Mouse (Mus musculus): ENCODE data around the gene Mrc2. TPM values are rescaled to one million over a fixed set of nuclear protein-coding genes. Genes with fewer than 3 reads are reported as not detected.
A peak's percentile ranks its signal among the peaks of the same experiment; 100 is the strongest.

The Mrc2 gene
- polyA plus RNA-seq, 1 experiment from 2014 or later = 32.8 TPM

- no peak overlapping the region for H3K4me3 ChIP-seq
- 0 out of 2 replicates have a peak, but pooled peaks cover 2% of the 10 kb centered on the region for H3K27me3 ChIP-seq
- H3K4me2 ChIP-seq (replicated peaks) = no peak overlapping the region
- no peak overlapping the region for H3K27ac ChIP-seq
- 78% methylated on average over 9 of the region's 9 CpGs for WGBS
- no peak for ATAC-seq (ENCODE audit: low FRiP score, low read depth)
- no peaks in the 10 kb centered on the region for H3K4me1 ChIP-seq
- no peaks in the 10 kb centered on the region for H3K9me3 ChIP-seq
- no peak overlapping the region for H3K9ac ChIP-seq
- H3K36me3 ChIP-seq = no peaks in the 10 kb centered on the region
Measured at GRCm38 (mm10) chr11:105371818-105372217, 79.4 kb downstream of the Mrc2 start.

- Histone ChIP-seq H3K27me3 (peaks cover 7% of the 10 kb centered on the region), H3K4me2 (replicated peaks) (no peak overlapping the region), H3K4me1 (no peaks in the 10 kb centered on the region), H3K9me3 (no peaks in the 10 kb centered on the region), H3K36me3 (no peaks in the 10 kb centered on the region), H3K9ac (no peak overlapping the region), H3K4me3 (no peak overlapping the region), H3K27ac (no peak overlapping the region)
- ATAC-seq (ENCODE audit: low FRiP score, low read depth) = no peak
- WGBS = 78% methylated on average over 8 of the region's 8 CpGs
Measured at GRCm38 (mm10) chr11:105373881-105374280, 81.4 kb downstream of the Mrc2 start.

GRCm38 (mm10) chr11:105374526-105375175 is 82.2 kb downstream of the Mrc2 start:
- no peak for ATAC-seq (ENCODE audit: low FRiP score, low read depth)
- peaks cover 7% of the 10 kb centered on the region for H3K27me3 ChIP-seq
- WGBS = 61% methylated on average over 10 of the region's 10 CpGs
- no peak overlapping the region for H3K9ac ChIP-seq
- H3K4me2 ChIP-seq (replicated peaks) = no peak overlapping the region
- H3K4me3 ChIP-seq = no peak overlapping the region
- H3K36me3 ChIP-seq = no peaks in the 10 kb centered on the region
- no peaks in the 10 kb centered on the region for H3K4me1 ChIP-seq
- H3K27ac ChIP-seq = no peak overlapping the region; the same call in 1 of the 2 replicates
- H3K9me3 ChIP-seq = no peaks in the 10 kb centered on the region

GRCm38 (mm10) chr11:105375821-105376235 is 83.4 kb downstream of the Mrc2 start:
- H3K27me3 ChIP-seq = peaks cover 7% of the 10 kb centered on the region
- no peak overlapping the region for H3K9ac ChIP-seq
- ATAC-seq (ENCODE audit: low FRiP score, low read depth) = no peak
- 77% methylated on average over 1 of the region's 1 CpGs for WGBS
- H3K4me1 ChIP-seq = no peaks in the 10 kb centered on the region
- no peaks in the 10 kb centered on the region for H3K9me3 ChIP-seq
- H3K4me3 ChIP-seq = no peak overlapping the region
- no peaks in the 10 kb centered on the region for H3K36me3 ChIP-seq
- H3K4me2 ChIP-seq (replicated peaks) = no peak overlapping the region
- H3K27ac ChIP-seq = no peak overlapping the region

- Histone ChIP-seq H3K9ac (no peak overlapping the region), H3K36me3 (no peaks in the 10 kb centered on the region), H3K4me3 (no peak overlapping the region), H3K4me1 (peaks cover 15% of the 10 kb centered on the region), H3K27ac (no peak overlapping the region), H3K4me2 (replicated peaks) (no peak overlapping the region), H3K27me3 (no peaks in the 10 kb centered on the region), H3K9me3 (peaks cover 7% of the 10 kb centered on the region; the same call in 1 of the 2 replicates)
- no peak for ATAC-seq (ENCODE audit: low FRiP score, low read depth)
- 91% methylated on average over 9 of the region's 9 CpGs for WGBS
Measured at GRCm38 (mm10) chr11:105385266-105385665, 92.8 kb downstream of the Mrc2 start.

- no peak overlapping the region for H3K4me3 ChIP-seq
- H3K27me3 ChIP-seq = no peaks in the 10 kb centered on the region
- H3K4me1 ChIP-seq = peaks cover 15% of the 10 kb centered on the region
- H3K9ac ChIP-seq = no peak overlapping the region
- peak; percentile 75; the same call in 1 of the 2 replicates for ATAC-seq (ENCODE audit: low FRiP score, low read depth)
- H3K36me3 ChIP-seq = no peaks in the 10 kb centered on the region
- 13% methylated on average over 2 of the region's 2 CpGs for WGBS
- H3K27ac ChIP-seq = no peak overlapping the region
- H3K4me2 ChIP-seq (replicated peaks) = no peak overlapping the region
- peaks cover 7% of the 10 kb centered on the region; the same call in 1 of the 2 replicates for H3K9me3 ChIP-seq
Measured at GRCm38 (mm10) chr11:105388636-105389035, 96.2 kb downstream of the Mrc2 start.

- Histone ChIP-seq H3K9ac (no peak overlapping the region), H3K27ac (no peak overlapping the region), H3K9me3 (0 out of 2 replicates have a peak, but pooled peaks cover 6% of the 10 kb centered on the region), H3K4me1 (peaks cover 15% of the 10 kb centered on the region), H3K4me3 (no peak overlapping the region), H3K27me3 (no peaks in the 10 kb centered on the region), H3K36me3 (no peaks in the 10 kb centered on the region), H3K4me2 (replicated peaks) (no peak overlapping the region)
- ATAC-seq (ENCODE audit: low FRiP score, low read depth) = no peak
- WGBS = 93% methylated on average over 7 of the region's 7 CpGs
Measured at GRCm38 (mm10) chr11:105390290-105390689, 97.8 kb downstream of the Mrc2 start.

Other genes starting within 250 kb of the Mrc2 start
- gene Efcab3, start 229.1 kb upstream of the Mrc2 start, polyA plus RNA-seq (2015; fragmentation: Nextera tagmentation; extraction: Ambion mirVana) = 0.57 TPM in 1 of 2 replicates, not detected in the other
- gene Mettl2, start 166.2 kb upstream of the Mrc2 start, polyA plus RNA-seq (2015; fragmentation: Nextera tagmentation; extraction: Ambion mirVana) = 51.7 and 52.1 TPM in 2 replicates
- not detected in 2 replicates for gene Gm10842, start 145.8 kb upstream of the Mrc2 start, polyA plus RNA-seq (2015; fragmentation: Nextera tagmentation; extraction: Ambion mirVana)
- 21.5 and 23.7 TPM in 2 replicates for gene Tlk2, start 113.8 kb upstream of the Mrc2 start, polyA plus RNA-seq (2015; fragmentation: Nextera tagmentation; extraction: Ambion mirVana)
- 0.09 TPM in 1 of 2 replicates, not detected in the other for gene March10, start 164.1 kb downstream of the Mrc2 start, polyA plus RNA-seq (2015; fragmentation: Nextera tagmentation; extraction: Ambion mirVana)